Mouse (Mus musculus) gonadal fat pad, adult 2 months (tissue): ENCODE measurements around the gene Pacrg. TPM values are rescaled to one million over a fixed set of nuclear protein-coding genes. Genes with fewer than 3 reads are reported as not detected.

Experiments
- DNase-seq: peaks from one replicate; pipeline ENCODE4 v3.0.0-alpha.2; 2012; ENCODE audit warnings: low read depth
- polyA plus RNA-seq: library from polyadenylated mRNA; depleted of rRNA; stranded (reverse); fragments of >200 nt; gene quantifications from 2 replicates; pipeline ENCODE4 v1.2.3, GENCODE M21; 2012

Gene Pacrg
- polyA plus RNA-seq, 1 experiment = 1.6 TPM

DNA sequence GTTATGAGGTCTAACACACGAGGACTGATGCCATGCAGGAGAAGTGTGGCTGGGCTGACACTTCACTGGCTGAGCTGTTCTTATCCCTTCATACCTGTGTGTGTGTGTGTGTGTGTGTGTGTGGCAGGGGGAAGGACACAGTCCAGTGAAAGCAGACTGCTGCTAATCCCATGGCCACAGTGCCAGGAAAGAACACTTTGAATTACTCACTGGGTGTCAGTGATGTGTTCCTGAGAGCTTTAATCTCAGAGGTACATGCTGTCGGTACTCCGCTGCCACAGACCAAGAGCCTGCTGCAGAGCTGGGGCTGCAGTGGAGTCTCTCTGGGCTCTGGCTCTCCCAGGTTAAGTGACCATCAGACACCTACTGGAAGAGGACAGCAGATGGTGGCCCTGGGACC is 290.3 kb downstream of the Pacrg start:
- DNase-seq = no peak

DNA sequence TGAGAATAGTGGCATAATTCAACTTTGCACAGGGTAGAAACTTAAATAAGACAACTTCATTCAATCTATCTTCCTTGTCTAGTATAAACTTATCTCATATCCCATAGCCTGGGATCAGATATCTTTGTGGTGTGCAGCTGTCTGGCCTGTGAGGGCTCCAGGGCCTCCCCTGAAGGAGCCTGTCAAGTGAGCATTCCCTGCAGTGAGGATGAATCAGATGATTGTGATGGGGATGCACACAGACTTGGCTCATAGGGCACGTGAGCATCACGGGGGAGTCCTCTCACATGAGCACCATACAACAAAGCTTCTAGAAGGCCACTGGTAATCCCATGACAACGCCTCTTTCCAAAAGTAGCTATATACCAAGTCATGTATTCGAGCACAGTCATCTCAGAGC is 291.1 kb downstream of the Pacrg start:
- no peak for DNase-seq

- no peak for DNase-seq
These were observed 299.3 kb downstream of the Pacrg start for GRCm38 (mm10) chr17:10540772-10541171.

DNA sequence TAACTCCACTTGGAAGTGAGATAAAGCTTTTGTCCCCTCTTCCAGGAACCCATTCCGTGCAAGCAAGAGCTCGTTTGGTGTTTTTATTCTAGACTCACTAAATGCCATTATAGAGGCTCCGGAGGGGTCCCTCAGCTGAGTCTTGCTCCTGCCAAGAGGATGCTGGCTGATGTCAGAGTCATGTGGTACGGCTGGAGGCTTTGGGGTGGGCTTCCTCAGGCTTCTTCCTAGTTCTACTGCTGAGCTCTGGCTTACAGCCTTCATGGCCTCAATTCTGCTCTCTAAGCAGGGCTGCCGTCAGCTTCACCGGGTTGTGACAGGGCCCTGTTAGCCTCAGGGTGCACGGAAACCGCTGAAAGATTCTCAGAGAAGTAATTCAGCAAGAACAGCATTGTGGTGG is 305.9 kb downstream of the Pacrg start:
- DNase-seq = no peak

DNA sequence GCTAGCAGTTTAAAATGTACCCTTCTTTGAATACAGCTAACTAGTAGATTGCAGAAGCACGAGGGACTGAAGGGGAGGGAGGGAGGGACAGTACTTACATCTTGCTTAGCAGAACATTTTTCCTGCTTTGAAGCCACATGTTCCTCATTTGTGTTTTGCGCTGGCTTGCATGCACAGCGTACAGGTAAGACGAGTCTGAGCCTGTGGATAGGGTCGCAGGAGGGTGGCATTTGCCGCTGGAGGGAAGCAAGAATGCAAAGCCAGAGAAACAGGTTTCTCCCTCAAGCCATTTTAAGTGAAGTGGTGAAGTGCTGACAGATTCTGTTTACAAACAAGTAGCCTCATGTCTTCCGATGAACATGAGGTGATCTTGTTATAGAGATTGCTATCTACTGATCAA is 306.6 kb downstream of the Pacrg start:
- no peak for DNase-seq

DNA sequence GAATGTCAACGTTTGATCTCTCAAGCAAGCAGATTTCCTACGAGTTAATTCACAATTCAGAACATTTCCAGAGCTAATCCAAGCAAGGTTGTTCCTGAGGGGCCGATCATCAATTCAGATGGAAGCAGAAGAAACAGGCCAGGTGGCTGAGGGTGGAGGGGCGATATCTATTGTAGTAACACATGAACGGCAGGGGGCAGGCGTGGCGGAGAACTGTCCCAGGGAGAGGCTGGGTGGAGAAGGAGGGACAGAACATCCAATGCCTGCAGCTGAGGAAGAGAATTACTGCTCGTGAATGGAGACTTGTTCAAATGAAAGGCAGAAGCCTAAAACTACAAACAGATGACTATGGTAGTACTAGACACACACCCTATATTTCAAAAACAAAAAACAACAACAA is 309.1 kb downstream of the Pacrg start:
- no peak for DNase-seq

GRCm38 (mm10) chr17:10529329-10529955 is 310.7 kb downstream of the Pacrg start:
- DNase-seq = no peak

DNA sequence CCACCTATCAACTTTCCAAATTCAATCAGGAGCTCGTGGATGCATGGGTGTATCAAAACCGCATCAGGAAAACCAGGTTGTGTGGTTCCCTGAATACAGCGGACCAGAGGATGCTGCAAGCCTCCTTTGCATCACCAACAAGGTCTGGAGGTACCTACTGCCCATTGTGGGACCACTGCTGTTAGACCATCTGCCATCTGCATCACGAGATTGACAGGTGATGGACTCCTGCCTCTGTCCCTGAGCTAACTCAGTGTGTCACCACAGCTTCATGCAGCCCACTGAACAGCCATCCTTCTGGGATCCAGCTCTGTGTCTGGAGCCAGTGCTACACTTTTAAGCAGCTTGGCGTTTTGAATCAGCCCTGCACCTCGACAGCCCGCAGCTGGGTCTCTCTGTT is 318.8 kb downstream of the Pacrg start:
- no peak for DNase-seq

- DNase-seq = no peak
These were observed 320.5 kb downstream of the Pacrg start for GRCm38 (mm10) chr17:10519506-10520155.

DNA sequence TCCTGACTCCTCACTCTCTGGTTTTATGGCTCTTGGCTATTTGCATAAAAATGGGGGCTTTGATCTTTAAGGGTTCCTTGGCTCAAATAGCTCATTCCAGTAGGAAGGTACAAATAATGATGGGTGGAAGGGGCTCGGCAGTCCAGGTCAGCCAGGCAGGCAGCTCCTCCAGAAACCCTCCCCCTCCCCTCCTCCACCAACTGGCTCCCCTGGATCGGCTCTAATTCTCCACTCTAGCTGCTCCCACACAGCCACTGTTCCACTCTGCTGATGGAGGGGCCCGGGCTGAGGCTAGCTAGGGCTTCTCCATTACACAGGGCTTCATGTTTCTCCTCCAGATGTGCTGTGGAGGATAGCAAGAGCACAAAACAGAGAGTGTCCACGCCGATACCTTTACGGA is 325.3 kb downstream of the Pacrg start:
- DNase-seq = no peak

GRCm38 (mm10) chr17:10510913-10511759 is 329.0 kb downstream of the Pacrg start:
- DNase-seq = no peak

DNA sequence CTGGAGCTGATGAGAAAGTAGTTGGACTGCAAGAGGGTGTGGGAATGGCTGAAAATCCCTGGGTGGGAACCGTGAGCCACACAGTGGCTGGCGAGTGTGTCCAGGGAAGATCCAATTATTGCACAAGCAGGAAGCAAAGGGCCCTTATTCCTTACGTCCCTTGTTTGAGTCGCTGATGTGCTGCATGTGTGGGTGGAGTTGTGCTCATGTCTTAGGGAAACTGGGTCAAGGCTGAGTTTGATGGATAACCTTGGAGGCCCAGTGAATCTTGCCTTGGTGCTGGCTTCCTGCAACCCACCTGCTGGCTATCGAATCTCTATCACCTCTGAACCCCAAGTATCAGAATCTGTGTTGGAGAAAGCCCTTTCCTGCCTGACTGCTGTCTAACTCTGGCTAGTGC is 329.6 kb downstream of the Pacrg start:
- no peak for DNase-seq

DNA sequence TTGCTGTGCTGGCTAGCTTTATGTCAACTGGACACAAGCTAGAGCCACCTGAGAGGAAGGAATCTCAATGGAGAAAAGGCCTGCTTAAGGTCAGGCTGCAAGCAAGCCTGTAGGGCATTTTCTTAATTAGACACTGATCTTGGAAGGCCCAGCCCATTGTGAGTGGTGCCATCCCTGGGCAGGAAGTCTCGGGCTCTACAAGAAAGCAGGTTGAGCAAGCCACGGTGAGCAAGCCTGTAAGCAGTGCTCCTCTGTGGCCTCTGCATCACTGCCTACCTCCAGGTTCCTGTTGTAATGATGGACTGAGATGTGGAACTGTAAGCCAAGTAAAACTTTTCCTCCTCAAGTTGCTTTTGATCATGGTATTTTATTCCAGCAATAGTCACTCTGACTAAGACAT is 332.0 kb downstream of the Pacrg start:
- DNase-seq = no peak

GRCm38 (mm10) chr17:10507466-10507865 is 332.6 kb downstream of the Pacrg start:
- DNase-seq = no peak

GRCm38 (mm10) chr17:10506896-10507295 is 333.2 kb downstream of the Pacrg start:
- DNase-seq = no peak

DNA sequence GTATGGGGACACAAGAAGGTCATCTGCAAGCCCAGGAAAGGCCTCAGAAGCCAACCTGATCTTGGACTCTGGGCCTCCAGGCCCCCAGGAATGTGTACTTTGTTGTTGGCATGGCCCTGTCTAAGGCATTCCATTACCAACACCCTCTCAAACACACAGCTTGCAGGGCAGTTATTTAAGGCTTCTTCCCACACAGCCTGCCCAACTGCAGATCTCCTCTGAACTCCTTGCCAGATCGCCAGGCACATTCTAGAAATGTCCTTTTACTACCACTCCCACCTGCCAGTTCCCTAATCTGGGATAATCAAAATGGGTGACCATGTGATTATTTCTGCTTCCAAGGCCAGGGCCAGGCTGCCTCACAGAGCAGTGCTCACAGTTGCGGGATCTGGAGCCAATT is 338.7 kb downstream of the Pacrg start:
- DNase-seq = no peak

- no peak for DNase-seq
These were observed 339.2 kb downstream of the Pacrg start for GRCm38 (mm10) chr17:10500795-10501432.

- no peak for DNase-seq
These were observed 341.0 kb downstream of the Pacrg start for GRCm38 (mm10) chr17:10498935-10499655.

- DNase-seq = no peak
These were observed 342.2 kb downstream of the Pacrg start for GRCm38 (mm10) chr17:10497781-10498420.

GRCm38 (mm10) chr17:10496066-10496465 is 344.0 kb downstream of the Pacrg start:
- DNase-seq = no peak

- DNase-seq = no peak
These were observed 344.5 kb downstream of the Pacrg start for GRCm38 (mm10) chr17:10495588-10495987.
